Mouse (Mus musculus) intestine, embryonic 15.5 days (tissue): Measurements from ENCODE around the gene Zfp770. TPM values are rescaled to one million over a fixed set of nuclear protein-coding genes. Genes with fewer than 3 reads are reported as not detected.

ENCODE experiments used
- polyA plus RNA-seq: library from polyadenylated mRNA; unstranded; fragments of >200 nt; fragmentation: Nextera tagmentation; extraction: Ambion mirVana; gene quantifications from 2 replicates; pipeline ENCODE4 v1.2.1, GENCODE M21; 2015

Gene Zfp770
- polyA plus RNA-seq, 1 experiment from 2014 or later: 4.0 TPM

Other genes starting within 250 kb of the Zfp770 start
- 0.71 and 0.80 TPM in 2 replicates for gene Gjd2, start 187.8 kb downstream of the Zfp770 start, polyA plus RNA-seq
- 33.5 and 40.1 TPM in 2 replicates for gene Actc1, start 147.9 kb downstream of the Zfp770 start, polyA plus RNA-seq
- gene Aqr, start 14.4 kb downstream of the Zfp770 start, polyA plus RNA-seq: 36.2 and 46.6 TPM in 2 replicates